Mouse (Mus musculus) heart, adult 8-10 months (tissue): ENCODE measurements around the gene Rhbdl3. TPM values are rescaled to one million over a fixed set of nuclear protein-coding genes. Genes with fewer than 3 reads are reported as not detected.
A peak's percentile ranks its signal among the peaks of the same experiment; 100 is the strongest.

ENCODE experiments used
- DNase-seq: peaks from one replicate; pipeline ENCODE4 v3.0.0; 2022; ENCODE audit warnings: low spot score
- total RNA-seq, 4 experiments: library from RNA; stranded (reverse); gene quantifications; 2 replicates each; pipeline ENCODE4 v1.2.4; 2022

Rhbdl3 gene
- total RNA-seq = 10 to 100 TPM in 1 of 4 experiments, 1 to 10 TPM in 3; 6.7 to 10.0 (median 7.8) TPM

- DNase-seq = peak; percentile 47
These were observed at the start of gene Rhbdl3 for GRCm38 (mm10) chr11:80300551-80301315. Rhbdl3 (plus strand) TSS chr11:80300912.

- no peak for DNase-seq
These were observed 36.6 kb upstream of the Rhbdl3 start for GRCm38 (mm10) chr11:80264137-80264536.

GRCm38 (mm10) chr11:80271096-80271495 lies 29.6 kb upstream of the Rhbdl3 start:
- no peak for DNase-seq

GRCm38 (mm10) chr11:80275011-80275410 lies 25.7 kb upstream of the Rhbdl3 start:
- no peak for DNase-seq

- no peak for DNase-seq
These were observed 22.7 kb upstream of the Rhbdl3 start for GRCm38 (mm10) chr11:80278054-80278453.

GRCm38 (mm10) chr11:80283786-80284185 lies 16.9 kb upstream of the Rhbdl3 start:
- DNase-seq = peak; percentile 21

GRCm38 (mm10) chr11:80284641-80285040 lies 16.1 kb upstream of the Rhbdl3 start:
- DNase-seq = peak; percentile 41

GRCm38 (mm10) chr11:80287150-80287549 lies 13.6 kb upstream of the Rhbdl3 start:
- peak; percentile 70 for DNase-seq

- DNase-seq = peak; percentile 27
These were observed 10.8 kb upstream of the Rhbdl3 start for GRCm38 (mm10) chr11:80289701-80290445.

GRCm38 (mm10) chr11:80291004-80291403 lies 9.7 kb upstream of the Rhbdl3 start:
- no peak for DNase-seq

- no peak for DNase-seq
These were observed 8.2 kb upstream of the Rhbdl3 start for GRCm38 (mm10) chr11:80292463-80292862.

GRCm38 (mm10) chr11:80295066-80295465 lies 5.6 kb upstream of the Rhbdl3 start:
- DNase-seq = no peak

GRCm38 (mm10) chr11:80295785-80296184 lies 4.9 kb upstream of the Rhbdl3 start:
- DNase-seq = no peak

- no peak for DNase-seq
These were observed 1.0 kb upstream of the Rhbdl3 start for GRCm38 (mm10) chr11:80299513-80300235.

- DNase-seq = peak; percentile 73
These were observed 769 bp downstream of the Rhbdl3 start for GRCm38 (mm10) chr11:80301316-80302045.

- DNase-seq = no peak
These were observed 1.3 kb downstream of the Rhbdl3 start for GRCm38 (mm10) chr11:80302046-80302390.

GRCm38 (mm10) chr11:80302536-80302935 lies 1.8 kb downstream of the Rhbdl3 start:
- DNase-seq = peak; percentile 76

- DNase-seq = no peak
These were observed 3.0 kb downstream of the Rhbdl3 start for GRCm38 (mm10) chr11:80303746-80304145.

GRCm38 (mm10) chr11:80304846-80305245 lies 4.1 kb downstream of the Rhbdl3 start:
- DNase-seq = no peak

GRCm38 (mm10) chr11:80308537-80308936 lies 7.8 kb downstream of the Rhbdl3 start:
- DNase-seq = no peak

GRCm38 (mm10) chr11:80311271-80311670 lies 10.6 kb downstream of the Rhbdl3 start:
- DNase-seq = no peak

- DNase-seq = no peak
These were observed 11.3 kb downstream of the Rhbdl3 start for GRCm38 (mm10) chr11:80312049-80312448.
